Mouse (Mus musculus): ENCODE results near the gene Nin.

- TF ChIP-seq CTCF (IDR thresholded peaks at IDR 0.05; ENCODE audit: insufficient read depth, low read length) = no peak
- no peak for TF ChIP-seq POLR2A (IDR thresholded peaks at IDR 0.05; ENCODE audit: borderline replicate concordance, extremely low read depth, low read depth, low read length)
These were observed 7.0 kb downstream of the Nin start for GRCm38 (mm10) chr12:70106508-70106907.
